Mouse (Mus musculus): ENCODE results near the gene Rtn2. TPM values are rescaled to one million over a fixed set of nuclear protein-coding genes. Genes with fewer than 3 reads are reported as not detected.
A peak's percentile ranks its signal among the peaks of the same experiment; 100 is the strongest.

Rtn2 gene
- 7.1 and 9.3 TPM in 2 replicates for polyA plus RNA-seq (2015; fragmentation: Nextera tagmentation; extraction: Ambion mirVana)

- Histone ChIP-seq H3K9ac (ENCODE audit: low read depth, low read length) (peak within 1 kb of the TSS; percentile 35; the same call in 1 of the 2 replicates), H3K27ac (ENCODE audit: low read depth, low read length) (no peak within 1 kb of the TSS)
These were observed at the start of gene Rtn2 for GRCm38 (mm10) chr7:19282385-19282784. Gene Rtn2, plus strand, starts transcription at chr7:19282624.

GRCm38 (mm10) chr7:19234652-19235051 is 47.8 kb upstream of the Rtn2 start:
- H3K9me3 ChIP-seq (ENCODE audit: control insufficient read depth) = no peaks in the 10 kb centered on the region
- ATAC-seq = no peak
- H3K27ac ChIP-seq (ENCODE audit: low read depth, low read length) = peak overlapping the region; percentile 64
- no peaks in the 10 kb centered on the region for H3K27me3 ChIP-seq (replicated peaks; ENCODE audit: control insufficient read depth, insufficient read depth, low read length)
- no peak overlapping the region for H3K4me3 ChIP-seq (ENCODE audit: low read depth, low read length)
- WGBS = 52% methylated on average over 5 of the region's 5 CpGs
- H3K4me2 ChIP-seq (replicated peaks; ENCODE audit: low read depth) = no peak overlapping the region
- TF ChIP-seq CTCF (IDR thresholded peaks at IDR 0.05; ENCODE audit: low read depth) = no peak
- H3K4me1 ChIP-seq (replicated peaks; ENCODE audit: control insufficient read depth, insufficient read depth, low read length) = peaks cover 24% of the 10 kb centered on the region
- no peaks in the 10 kb centered on the region for H3K36me3 ChIP-seq (ENCODE audit: control insufficient read depth, insufficient read depth)
- no peak overlapping the region for H3K9ac ChIP-seq (ENCODE audit: low read depth, low read length)

More at GRCm38 (mm10) chr7:19282385-19282784, at the start of gene Rtn2:
- ATAC-seq = peak; percentile 75
- H3K4me3 ChIP-seq (ENCODE audit: low read depth, low read length) = peak within 1 kb of the TSS; percentile 56
- under 1% methylated on average over 36 of the region's 37 CpGs for WGBS
- no peaks in the 10 kb centered on the region for H3K9me3 ChIP-seq (ENCODE audit: control insufficient read depth)
- H3K36me3 ChIP-seq (ENCODE audit: control insufficient read depth, insufficient read depth) = no peaks in the 10 kb centered on the region
- peak within 1 kb of the TSS; percentile 88 for H3K4me2 ChIP-seq (replicated peaks; ENCODE audit: low read depth)
- H3K27me3 ChIP-seq (replicated peaks; ENCODE audit: control insufficient read depth, insufficient read depth, low read length) = peaks cover 42% of the 10 kb centered on the region
- no peaks in the 10 kb centered on the region; the same call in 1 of the 2 replicates for H3K4me1 ChIP-seq (replicated peaks; ENCODE audit: control insufficient read depth, insufficient read depth, low read length)
- no peak for TF ChIP-seq CTCF (IDR thresholded peaks at IDR 0.05; ENCODE audit: low read depth)

GRCm38 (mm10) chr7:19235092-19235671 is 47.2 kb upstream of the Rtn2 start:
- Histone ChIP-seq H3K27me3 (replicated peaks; ENCODE audit: control insufficient read depth, insufficient read depth, low read length) (no peaks in the 10 kb centered on the region), H3K4me2 (replicated peaks; ENCODE audit: low read depth) (no peak overlapping the region), H3K9me3 (ENCODE audit: control insufficient read depth) (no peaks in the 10 kb centered on the region), H3K4me3 (ENCODE audit: low read depth, low read length) (no peak overlapping the region), H3K36me3 (ENCODE audit: control insufficient read depth, insufficient read depth) (no peaks in the 10 kb centered on the region), H3K4me1 (replicated peaks; ENCODE audit: control insufficient read depth, insufficient read depth, low read length) (peaks cover 27% of the 10 kb centered on the region), H3K27ac (ENCODE audit: low read depth, low read length) (peak overlapping the region; percentile 64), H3K9ac (ENCODE audit: low read depth, low read length) (no peak overlapping the region)
- TF ChIP-seq CTCF (IDR thresholded peaks at IDR 0.05; ENCODE audit: low read depth) = no peak
- WGBS = 53% methylated on average over 2 of the region's 2 CpGs
- ATAC-seq = peak; percentile 65

- H3K9ac ChIP-seq (ENCODE audit: low read depth, low read length) = no peak overlapping the region
- peaks cover 24% of the 10 kb centered on the region for H3K4me1 ChIP-seq (replicated peaks; ENCODE audit: control insufficient read depth, insufficient read depth, low read length)
- H3K4me3 ChIP-seq (ENCODE audit: low read depth, low read length) = no peak overlapping the region
- peak overlapping the region; percentile 64; the same call in 1 of the 2 replicates for H3K27ac ChIP-seq (ENCODE audit: low read depth, low read length)
- 72% methylated on average over 2 of the region's 2 CpGs for WGBS
- TF ChIP-seq CTCF (IDR thresholded peaks at IDR 0.05; ENCODE audit: low read depth) = no peak
- no peaks in the 10 kb centered on the region for H3K9me3 ChIP-seq (ENCODE audit: control insufficient read depth)
- no peaks in the 10 kb centered on the region for H3K27me3 ChIP-seq (replicated peaks; ENCODE audit: control insufficient read depth, insufficient read depth, low read length)
- H3K36me3 ChIP-seq (ENCODE audit: control insufficient read depth, insufficient read depth) = no peaks in the 10 kb centered on the region
- no peak for ATAC-seq
- H3K4me2 ChIP-seq (replicated peaks; ENCODE audit: low read depth) = no peak overlapping the region
These were observed 46.0 kb upstream of the Rtn2 start for GRCm38 (mm10) chr7:19236411-19236810.

- Histone ChIP-seq H3K4me2 (replicated peaks; ENCODE audit: low read depth) (no peak overlapping the region), H3K4me3 (ENCODE audit: low read depth, low read length) (no peak overlapping the region), H3K27me3 (replicated peaks; ENCODE audit: control insufficient read depth, insufficient read depth, low read length) (no peaks in the 10 kb centered on the region), H3K9ac (ENCODE audit: low read depth, low read length) (no peak overlapping the region), H3K9me3 (ENCODE audit: control insufficient read depth) (no peaks in the 10 kb centered on the region), H3K4me1 (replicated peaks; ENCODE audit: control insufficient read depth, insufficient read depth, low read length) (peaks cover 16% of the 10 kb centered on the region; the same call in 1 of the 2 replicates), H3K27ac (ENCODE audit: low read depth, low read length) (no peak overlapping the region), H3K36me3 (ENCODE audit: control insufficient read depth, insufficient read depth) (no peaks in the 10 kb centered on the region; the same call in 1 of the 2 replicates)
- no peak for ATAC-seq
- TF ChIP-seq CTCF (IDR thresholded peaks at IDR 0.05; ENCODE audit: low read depth) = no peak
- 92% methylated on average over 4 of the region's 4 CpGs for WGBS
These were observed 44.1 kb upstream of the Rtn2 start for GRCm38 (mm10) chr7:19238344-19238743.

- H3K4me3 ChIP-seq (ENCODE audit: low read depth, low read length) = no peak overlapping the region
- TF ChIP-seq CTCF (IDR thresholded peaks at IDR 0.05; ENCODE audit: low read depth) = peak; percentile 97
- peak overlapping the region; percentile 14; the same call in 1 of the 2 replicates for H3K4me2 ChIP-seq (replicated peaks; ENCODE audit: low read depth)
- peak; percentile 66 for ATAC-seq
- H3K27me3 ChIP-seq (replicated peaks; ENCODE audit: control insufficient read depth, insufficient read depth, low read length) = no peaks in the 10 kb centered on the region
- H3K27ac ChIP-seq (ENCODE audit: low read depth, low read length) = no peak overlapping the region
- no peak overlapping the region for H3K9ac ChIP-seq (ENCODE audit: low read depth, low read length)
- H3K4me1 ChIP-seq (replicated peaks; ENCODE audit: control insufficient read depth, insufficient read depth, low read length) = peaks cover 16% of the 10 kb centered on the region; the same call in 1 of the 2 replicates
- 0% methylated on average over 1 of the region's 1 CpGs for WGBS
- no peaks in the 10 kb centered on the region for H3K9me3 ChIP-seq (ENCODE audit: control insufficient read depth)
- no peaks in the 10 kb centered on the region; the same call in 1 of the 2 replicates for H3K36me3 ChIP-seq (ENCODE audit: control insufficient read depth, insufficient read depth)
These were observed 43.0 kb upstream of the Rtn2 start for GRCm38 (mm10) chr7:19239423-19239822.

All from intestine, postnatal 0 days (tissue).